9 mouse cellular contexts compared by ENCODE assay signal in the genomic region with DNA sequence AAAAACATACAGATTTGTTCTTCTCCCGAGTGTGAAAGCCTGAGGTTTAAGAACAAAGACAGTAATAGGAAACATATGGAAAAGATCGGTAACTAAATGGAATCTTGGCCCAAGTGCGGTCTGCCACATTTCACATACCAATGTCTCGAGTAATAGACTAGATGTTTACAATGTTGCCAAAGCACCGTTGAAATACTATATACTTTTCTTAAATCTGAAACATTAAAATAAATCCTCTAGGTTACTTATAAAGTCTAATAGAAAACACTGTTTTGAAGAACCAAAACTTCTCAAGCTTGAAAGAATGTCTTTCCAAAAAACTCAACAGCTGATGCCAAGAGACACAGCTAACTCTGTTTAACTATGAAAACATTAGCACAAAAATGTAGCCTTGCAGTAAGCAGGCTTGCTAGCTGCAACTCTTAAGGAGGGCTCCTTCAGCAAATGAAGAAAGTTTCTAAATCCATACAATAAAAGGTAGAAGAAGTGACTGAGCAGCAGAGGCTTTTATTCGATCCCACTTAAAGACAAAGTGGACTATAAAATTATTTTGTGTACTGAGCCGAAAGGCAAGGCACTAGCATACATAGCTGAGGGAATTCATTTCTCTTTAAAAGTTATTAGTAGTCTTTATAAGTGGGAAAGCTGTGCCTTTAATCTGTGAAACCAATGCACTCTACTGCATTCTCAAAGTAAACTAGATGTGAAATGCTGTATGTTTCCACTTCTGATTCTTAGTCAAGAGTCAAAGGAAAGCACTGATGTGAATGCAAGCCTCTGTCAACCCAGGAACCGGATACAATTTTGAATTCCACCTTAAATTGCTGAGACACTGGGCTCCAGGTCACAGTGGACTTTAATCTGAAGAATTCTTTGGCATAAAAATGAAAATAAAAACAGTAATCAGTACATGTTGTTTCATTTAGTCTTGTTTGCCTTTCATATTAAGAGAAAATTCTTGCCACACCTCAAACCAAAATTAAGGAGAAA. TPM values are rescaled to one million over a fixed set of nuclear protein-coding genes. Genes with fewer than 3 reads are reported as not detected.
DNase-seq lines count a peak whose midpoint lies in the region; ATAC-seq and TF ChIP-seq lines count a peak whose summit lies in the region.
"Had no signal": no experiment of that assay in that cellular context is flagged by ENCODE, and none has a peak within 500 bp of the region (broad histone marks: within the 10 kb centered on the region; RNA-seq: fewer than 3 reads in every experiment).

A gene (plus strand): TSS at position 922 of the 990 bp plus-strand sequence.

- peak within 1 kb of the TSS; percentile 20; the same call in 1 of the 2 replicates for H3K4me2 ChIP-seq in intestine, embryonic 14.5 days (ENCODE audit: low read length)
- H3K4me2 ChIP-seq in myocyte (ENCODE audit: low read depth), result peak within 1 kb of the TSS; percentile 69
- H3K4me2 ChIP-seq in hindbrain, embryonic 11.5 days (replicated peaks; ENCODE audit: low read depth, low read length), result no peak within 1 kb of the TSS
- H3K4me2 ChIP-seq: liver, embryonic 12.5 days had no signal

- no peaks in the 10 kb centered on the region for H3K9me3 ChIP-seq in intestine, embryonic 14.5 days (ENCODE audit: control insufficient read depth, low read length)
- no peaks in the 10 kb centered on the region for H3K9me3 ChIP-seq in hindbrain, embryonic 11.5 days (ENCODE audit: control insufficient read depth, low read length)
- H3K9me3 ChIP-seq: liver, embryonic 12.5 days had no signal

- DNase-seq in kidney, adult 2 months, result peak; percentile 82
- no peak for DNase-seq in kidney, postnatal 10 days
- DNase-seq in embryo, embryonic 11.5 days (ENCODE audit: low read depth, low spot score), result peak; percentile 14
- DNase-seq in intestine, embryonic 14.5 days (ENCODE audit: low spot score), result no peak
- DNase-seq in frontal cortex, postnatal 36 days (ENCODE audit: low spot score in 2 of 2), result no peak
- DNase-seq in hindbrain, embryonic 11.5 days (ENCODE audit: low spot score), result no peak
- DNase-seq in cerebellum, postnatal 25 days, result no peak

- no peaks in the 10 kb centered on the region for H3K36me3 ChIP-seq in kidney, adult 2 months (ENCODE audit: control insufficient read depth, insufficient read depth, low read length)
- H3K36me3 ChIP-seq in intestine, embryonic 14.5 days (ENCODE audit: control insufficient read depth, insufficient read depth, low read length), result no peaks in the 10 kb centered on the region
- H3K36me3 ChIP-seq in myocyte (ENCODE audit: control insufficient read depth, insufficient read depth), result no peaks in the 10 kb centered on the region
- no peaks in the 10 kb centered on the region for H3K36me3 ChIP-seq in hindbrain, embryonic 11.5 days (ENCODE audit: control insufficient read depth, insufficient read depth, low read length)
- H3K36me3 ChIP-seq: liver, embryonic 12.5 days had no signal

- H3K4me3 ChIP-seq in kidney, adult 2 months (ENCODE audit: insufficient read depth, low read depth, low read length), result no peak within 1 kb of the TSS
- no peak within 1 kb of the TSS for H3K4me3 ChIP-seq in intestine, embryonic 14.5 days (ENCODE audit: low read depth, low read length)
- no peak within 1 kb of the TSS for H3K4me3 ChIP-seq in myocyte
- no peak within 1 kb of the TSS for H3K4me3 ChIP-seq in hindbrain, embryonic 11.5 days (ENCODE audit: low read depth, low read length)
- H3K4me3 ChIP-seq: liver, embryonic 12.5 days had no signal

- no peaks in the 10 kb centered on the region for H3K79me2 ChIP-seq in myocyte (ENCODE audit: control insufficient read depth, insufficient read depth)

- WGBS in kidney, adult 2 months, result 38% methylated on average over 8 of the region's 8 CpGs
- 31% methylated on average over 8 of the region's 8 CpGs for WGBS in intestine, embryonic 14.5 days
- WGBS in hindbrain, embryonic 11.5 days, result 80% methylated on average over 8 of the region's 8 CpGs

- H3K4me1 ChIP-seq in kidney, adult 2 months (ENCODE audit: control insufficient read depth, insufficient read depth, low read length), result peaks cover 15% of the 10 kb centered on the region
- H3K4me1 ChIP-seq in intestine, embryonic 14.5 days (replicated peaks; ENCODE audit: control insufficient read depth, insufficient read depth, low read length), result peaks cover 9% of the 10 kb centered on the region
- H3K4me1 ChIP-seq in hindbrain, embryonic 11.5 days (replicated peaks; ENCODE audit: control insufficient read depth, insufficient read depth, low read length), result no peaks in the 10 kb centered on the region

- TF ChIP-seq CTCF in kidney, adult 2 months (conservative IDR thresholded peaks at IDR 0.05; ENCODE audit: insufficient read depth, insufficient read length, low read depth, low read length), result no peak

- H3ac ChIP-seq in myocyte (ENCODE audit: control insufficient read depth, insufficient read length), result no peak within 1 kb of the TSS

- H3K27ac ChIP-seq in kidney, adult 2 months (ENCODE audit: insufficient read depth, low read depth, low read length), result peak within 1 kb of the TSS; percentile 78
- H3K27ac ChIP-seq in intestine, embryonic 14.5 days (ENCODE audit: low read depth), result peak within 1 kb of the TSS; percentile 89
- H3K27ac ChIP-seq in hindbrain, embryonic 11.5 days (ENCODE audit: low read depth, low read length), result no peak within 1 kb of the TSS
- H3K27ac ChIP-seq: liver, embryonic 12.5 days had no signal

- no peaks in the 10 kb centered on the region for H3K27me3 ChIP-seq in kidney, adult 2 months (replicated peaks; ENCODE audit: control insufficient read depth, insufficient read depth, low read length)
- H3K27me3 ChIP-seq in intestine, embryonic 14.5 days (replicated peaks; ENCODE audit: control insufficient read depth, insufficient read depth, low read length), result no peaks in the 10 kb centered on the region
- no peaks in the 10 kb centered on the region for H3K27me3 ChIP-seq in myocyte (ENCODE audit: control insufficient read depth, insufficient read depth, insufficient read length)
- no peaks in the 10 kb centered on the region for H3K27me3 ChIP-seq in hindbrain, embryonic 11.5 days (ENCODE audit: control insufficient read depth, insufficient read depth, low read length)
- H3K27me3 ChIP-seq: liver, embryonic 12.5 days had no signal

- 0 out of 2 replicates have a peak, but pooled peaks have one; percentile 40 for ATAC-seq in intestine, embryonic 14.5 days (replicated peaks; ENCODE audit: low FRiP score, low TSS enrichment, low read depth)
- ATAC-seq in hindbrain, embryonic 11.5 days (ENCODE audit: low FRiP score), result no peak
- ATAC-seq: liver, embryonic 12.5 days had no signal

- 0 out of 2 replicates have a peak within 1 kb of the TSS, but pooled peaks have one; percentile 13 for H3K9ac ChIP-seq in intestine, embryonic 14.5 days (ENCODE audit: low read length)
- no peak within 1 kb of the TSS for H3K9ac ChIP-seq in hindbrain, embryonic 11.5 days (ENCODE audit: low read depth, low read length)
- H3K9ac ChIP-seq: liver, embryonic 12.5 days had no signal

- no peak for TF ChIP-seq POLR2A in kidney, adult 2 months (IDR thresholded peaks at IDR 0.05; ENCODE audit: low read depth, low read length)
- no peak for TF ChIP-seq POLR2A in myocyte (IDR thresholded peaks at IDR 0.05; ENCODE audit: insufficient read length, low read depth)

TF ChIP-seq in myocyte, 11 proteins besides CTCF, POLR2A, EP300 and RAD21:
- no peak for TF ChIP-seq CEBPB (IDR thresholded peaks at IDR 0.05; ENCODE audit: insufficient read depth, poor library complexity, severe bottlenecking)
- TF ChIP-seq E2F4 (IDR thresholded peaks at IDR 0.05; ENCODE audit: insufficient read depth), result no peak
- TF ChIP-seq MYOG (IDR thresholded peaks at IDR 0.05; ENCODE audit: control insufficient read depth in 1 of 3, insufficient read depth in 1 of 3, insufficient read length in 2 of 3, low read depth in 2 of 3), result no peak
- TF ChIP-seq REST (IDR thresholded peaks at IDR 0.05; ENCODE audit: insufficient read depth, insufficient read length), result no peak
- no peak for TF ChIP-seq USF1 (IDR thresholded peaks at IDR 0.05; ENCODE audit: low read depth)
- TF ChIP-seq MAX (IDR thresholded peaks at IDR 0.05; ENCODE audit: low read depth), result no peak
- TF ChIP-seq MYOD1 (IDR thresholded peaks at IDR 0.05; ENCODE audit: control insufficient read depth in 1 of 3, insufficient read length in 2 of 3, low read depth in 2 of 3), result no peak
- no peak for TF ChIP-seq POLR2AphosphoS2 (IDR thresholded peaks at IDR 0.05; ENCODE audit: insufficient read length, low read depth)
- no peak for TF ChIP-seq TCF3 (IDR thresholded peaks at IDR 0.05; ENCODE audit: insufficient read length, low read depth)

RNA-seq across cellular contexts. Expression of the gene that starts here (rescaled TPM):
- polyA plus RNA-seq in kidney, adult 2 months (2012; rRNA removed), result 0.69 and 0.70 TPM in 2 replicates
- 0.45 and 0.66 TPM in 2 replicates for polyA plus RNA-seq in intestine, embryonic 14.5 days (2014; fragmentation: Nextera tagmentation; extraction: Ambion mirVana)
- 0.14 TPM for polyA plus RNA-seq in myocyte (2012; fragmentation: generic; extraction: Trizol)
- polyA plus RNA-seq in hindbrain, embryonic 11.5 days (2014; fragmentation: Nextera tagmentation; extraction: Ambion mirVana), result 0.54 and 1.1 TPM in 2 replicates

Comparison
In these comparisons a context has a peak if more than half of its experiments do, and no peak if none do; other contexts are left out.
1. Peak in DNase-seq and H3K27ac ChIP-seq in kidney, adult 2 months; RNA of the gene not detected or under 1 TPM.
2. Peak in ATAC-seq, H3K27ac ChIP-seq, H3K9ac ChIP-seq and H3K4me2 ChIP-seq in intestine, embryonic 14.5 days; RNA of the gene not detected or under 1 TPM.